In genomic region chr3:36375722-36376121, GRCm38 (mm10) we compare ENCODE assay signal across 12 mouse cellular contexts.
"Had no signal": no experiment of that assay in that cellular context is flagged by ENCODE, and none has a peak within 500 bp of the region (broad histone marks: within the 10 kb centered on the region; RNA-seq: fewer than 3 reads in every experiment).

No protein-coding gene starts in this region.

- DNase-seq: kidney, adult 8-10 months; kidney, postnatal 25 days; lung, adult 2 months; lung, postnatal 36 days; right cerebral cortex, postnatal 14 days; thymus, postnatal 14 days had no signal

- H3K4me2 ChIP-seq: liver, embryonic 11.5 days; liver, embryonic 15.5 days; midbrain, embryonic 13.5 days; neural tube, embryonic 12.5 days had no signal

- H3K4me1 ChIP-seq: limb, embryonic 10.5 days; liver, embryonic 15.5 days; midbrain, embryonic 13.5 days; neural tube, embryonic 12.5 days had no signal

- H3K27ac ChIP-seq: limb, embryonic 10.5 days; liver, embryonic 15.5 days; midbrain, embryonic 13.5 days; neural tube, embryonic 12.5 days; stomach, postnatal 0 days had no signal

- H3K36me3 ChIP-seq: limb, embryonic 10.5 days; liver, embryonic 15.5 days; midbrain, embryonic 13.5 days; neural tube, embryonic 12.5 days had no signal

- H3K4me3 ChIP-seq: limb, embryonic 10.5 days; liver, embryonic 15.5 days; midbrain, embryonic 13.5 days; neural tube, embryonic 12.5 days had no signal

- H3K9me3 ChIP-seq: limb, embryonic 10.5 days; liver, embryonic 15.5 days; midbrain, embryonic 13.5 days; neural tube, embryonic 12.5 days had no signal

- ATAC-seq: midbrain, embryonic 13.5 days had no signal

- H3K9ac ChIP-seq: liver, embryonic 15.5 days; midbrain, embryonic 13.5 days; neural tube, embryonic 12.5 days had no signal

- H3K27me3 ChIP-seq: liver, embryonic 15.5 days; midbrain, embryonic 13.5 days; neural tube, embryonic 12.5 days had no signal
